Mouse (Mus musculus) cerebellum, adult 9-11 months (tissue): Measurements from ENCODE around the gene Lrrc45.
A peak's percentile ranks its signal among the peaks of the same experiment; 100 is the strongest.
"Not testable (repeated sequence)": the region's sequence is repeated elsewhere in the genome, so short reads cannot be mapped to it uniquely, and the experiment has no call there.

Experiments
- DNase-seq: peaks from one replicate; pipeline ENCODE4 v3.0.0; 2022

Lrrc45 gene

GRCm38 (mm10) chr11:120728530-120729240 is 15.0 kb downstream of the Lrrc45 start:
- DNase-seq: peak; percentile 9

- peak; percentile 30 for DNase-seq
Observed at GRCm38 (mm10) chr11:120729432-120730050, 15.8 kb downstream of the Lrrc45 start.

GRCm38 (mm10) chr11:120730331-120730870 is 16.7 kb downstream of the Lrrc45 start:
- no peak for DNase-seq

- DNase-seq: no peak
Observed at GRCm38 (mm10) chr11:120731395-120731794, 17.7 kb downstream of the Lrrc45 start.

- no peak for DNase-seq
Observed at GRCm38 (mm10) chr11:120731858-120732680, 18.3 kb downstream of the Lrrc45 start, which contains the start of gene Cbr2. Gene Cbr2, minus strand, starts transcription at chr11:120732114.

GRCm38 (mm10) chr11:120733521-120733920 is 19.8 kb downstream of the Lrrc45 start:
- no peak for DNase-seq

DNA sequence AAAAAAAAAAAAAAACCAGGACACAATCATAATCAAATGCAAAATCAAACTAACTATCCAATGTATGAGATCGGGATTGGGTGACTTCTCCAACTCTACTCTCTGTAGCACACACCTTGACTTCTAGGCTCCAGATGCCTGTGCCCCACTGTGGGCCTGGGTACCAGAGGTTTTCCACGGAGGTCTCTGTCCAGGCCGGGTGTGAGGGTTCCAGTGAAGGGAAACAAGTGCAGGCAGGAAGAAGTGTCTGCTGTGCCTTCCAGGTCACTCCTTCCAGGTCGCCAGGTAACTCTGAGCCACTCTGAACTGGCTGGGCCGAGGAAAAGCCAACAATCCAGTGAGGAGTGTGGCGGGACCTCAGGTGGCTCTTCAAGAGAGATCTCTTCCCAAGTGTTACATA is 22.7 kb downstream of the Lrrc45 start:
- no peak for DNase-seq

GRCm38 (mm10) chr11:120740981-120741380 is 27.3 kb downstream of the Lrrc45 start:
- DNase-seq: no peak

- DNase-seq: no peak
Observed at GRCm38 (mm10) chr11:120744121-120744701, 30.5 kb downstream of the Lrrc45 start.

DNA sequence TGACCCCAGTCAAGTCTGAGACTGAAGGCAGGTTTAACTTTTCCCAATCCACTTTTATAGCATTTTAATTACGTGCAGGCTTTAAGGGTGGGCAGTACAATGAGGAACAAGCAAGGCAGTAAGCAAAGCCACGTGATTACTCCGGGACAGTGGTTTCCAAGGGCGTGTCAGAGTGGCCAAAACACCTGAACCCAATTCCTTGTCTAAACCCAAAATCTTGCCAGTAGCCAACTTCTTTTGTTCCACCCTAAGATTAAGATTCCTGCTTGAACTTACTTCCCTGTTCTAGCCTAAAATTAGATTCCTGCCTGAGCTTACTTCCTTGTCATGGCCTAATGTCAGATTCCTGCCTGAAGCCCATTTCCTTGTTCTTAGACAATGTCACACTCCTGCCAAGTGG is 34.2 kb downstream of the Lrrc45 start:
- no peak for DNase-seq

GRCm38 (mm10) chr11:120749430-120749829 is 35.7 kb downstream of the Lrrc45 start:
- DNase-seq: no peak

DNA sequence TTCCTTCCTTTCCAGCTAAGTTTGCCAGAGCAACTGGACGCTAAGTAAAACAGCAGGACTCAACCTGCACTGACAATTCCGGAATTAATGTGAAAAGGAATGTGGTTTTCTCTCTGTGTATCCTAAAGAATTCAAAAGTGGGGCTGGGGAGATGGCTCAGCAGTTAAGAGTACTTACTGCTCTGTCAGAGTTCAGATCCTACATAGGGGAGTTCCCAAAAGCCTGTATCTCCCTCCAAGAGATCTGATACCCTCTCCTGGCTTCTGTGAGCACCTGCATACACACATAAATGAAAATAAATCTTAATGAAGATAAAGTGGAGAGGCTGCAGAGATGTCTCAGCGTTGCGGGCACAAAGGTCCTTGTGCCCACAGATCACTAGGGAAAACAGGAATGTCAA is 37.9 kb downstream of the Lrrc45 start:
- DNase-seq: no peak

GRCm38 (mm10) chr11:120760236-120760635 is 46.5 kb downstream of the Lrrc45 start:
- no peak for DNase-seq

GRCm38 (mm10) chr11:120761811-120762671 is 48.3 kb downstream of the Lrrc45 start:
- DNase-seq: no peak

DNA sequence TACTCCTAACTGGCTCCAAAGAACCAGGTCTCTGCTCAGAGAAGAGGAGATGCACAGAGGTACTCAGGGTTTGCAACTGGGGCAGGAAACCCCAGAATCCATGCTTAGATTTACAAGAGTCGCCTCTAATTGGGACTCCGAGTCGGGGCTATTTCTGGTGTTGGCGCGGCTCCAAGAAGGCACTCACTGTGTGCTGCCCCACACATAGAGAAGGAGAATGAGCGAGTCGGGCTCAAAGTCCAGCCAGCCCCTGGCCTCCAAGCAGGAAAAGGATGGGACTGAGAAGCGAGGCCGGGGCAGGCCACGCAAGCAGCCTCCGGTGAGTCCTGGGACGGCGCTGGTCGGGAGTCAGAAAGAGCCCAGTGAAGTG is 48.9 kb downstream of the Lrrc45 start, which contains the start of gene Hmga1b:
TSS of gene Hmga1b (plus strand) at position 123 of the 370 bp plus-strand sequence.
- DNase-seq: not testable (repeated sequence)

DNA sequence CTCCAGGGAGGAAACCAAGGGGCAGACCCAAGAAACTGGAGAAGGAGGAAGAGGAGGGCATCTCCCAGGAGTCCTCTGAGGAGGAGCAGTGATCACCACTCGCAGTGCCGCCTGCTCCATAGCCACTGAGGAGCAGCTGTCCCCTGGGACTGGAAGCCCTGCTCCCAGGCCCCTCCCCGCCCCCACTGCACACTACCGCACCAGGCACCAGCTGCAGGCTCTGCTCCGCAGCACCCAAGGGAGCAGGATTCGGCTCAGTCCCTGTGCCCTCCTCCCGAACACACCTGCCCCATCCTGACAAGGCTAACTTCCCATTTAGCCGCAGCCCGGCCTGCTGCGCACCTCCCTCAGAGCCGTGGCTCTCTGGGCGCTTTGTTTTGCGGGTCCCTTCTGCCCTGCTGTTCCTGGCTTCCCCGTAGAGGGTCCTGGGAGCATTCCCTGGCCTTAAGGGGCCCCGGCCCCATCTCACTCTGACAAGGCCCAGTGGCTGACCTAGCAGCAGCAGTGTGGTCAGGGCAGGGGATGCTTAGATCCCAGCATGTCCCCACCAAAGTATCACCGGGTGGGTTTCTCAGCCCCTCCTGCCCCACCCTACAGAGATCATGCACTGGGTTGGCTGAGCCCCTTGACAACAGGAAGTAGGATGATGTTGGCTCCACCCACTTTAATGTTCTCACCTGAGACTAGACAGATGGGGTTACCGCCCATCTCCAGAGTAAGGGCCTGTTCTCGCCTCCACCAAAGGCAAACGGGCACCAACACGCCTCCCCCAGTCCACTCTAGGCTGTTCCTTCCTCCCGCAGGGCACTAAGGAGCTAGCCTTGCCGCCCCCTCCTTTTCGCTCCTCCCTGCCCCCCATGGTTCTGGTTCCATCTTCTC is 49.6 kb downstream of the Lrrc45 start:
- peak; percentile 18 for DNase-seq

GRCm38 (mm10) chr11:120767023-120767422 is 53.3 kb downstream of the Lrrc45 start:
- DNase-seq: not testable (repeated sequence)

DNA sequence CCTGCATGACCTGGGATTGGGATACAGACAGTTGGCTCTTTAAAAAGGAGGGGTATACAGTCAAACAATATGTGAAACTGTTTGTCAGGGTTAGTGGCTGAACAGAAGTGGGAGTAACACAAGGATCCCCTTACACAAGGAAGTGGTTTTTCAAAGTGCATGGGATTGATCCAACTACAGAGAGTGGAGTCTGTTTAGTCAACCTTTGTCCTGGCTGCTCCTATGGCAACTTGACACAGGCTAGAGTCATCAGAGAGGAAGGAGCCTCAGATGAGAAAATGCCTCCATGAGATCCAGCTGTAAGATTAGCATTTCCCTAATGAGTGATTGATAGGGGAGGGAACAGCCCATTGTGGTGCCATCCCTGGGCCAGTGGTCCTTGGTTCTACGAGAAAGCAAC is 54.5 kb downstream of the Lrrc45 start:
- DNase-seq: no peak
